Mouse (Mus musculus) liver, embryonic 14.5 days (tissue): ENCODE data around the gene Psmd2. TPM values are rescaled to one million over a fixed set of nuclear protein-coding genes. Genes with fewer than 3 reads are reported as not detected.

Experiments used
- ATAC-seq: fragments of 200-750 bp; cut with Nextera tagmentation; 2 replicates; pipeline ENCODE4 v1.8.0; 2017; ENCODE audit warnings: moderate number of reproducible peaks, mild to moderate bottlenecking, moderate library complexity; ENCODE audit not compliant: insufficient read depth
- DNase-seq, 3 experiments: peaks; one replicate each; pipeline ENCODE4 v3.0.0-alpha.2; 2012 to 2013; ENCODE audit warnings: low read depth in 3 of 3, low spot score in 3 of 3
- H3K27ac ChIP-seq: fragments of 300-500 bp; sonication (generic); 2 replicates; pipeline ENCODE4 v1.5.1; 2014; ENCODE audit warnings: moderate library complexity, mild to moderate bottlenecking, control low read depth, inconsistent platforms
- H3K27me3 ChIP-seq: fragments of 300-500 bp; sonication (generic); 2 replicates; pipeline ENCODE4 v1.6.1; 2014; ENCODE audit warnings: mild to moderate bottlenecking, low read length, moderate library complexity; ENCODE audit not compliant: control insufficient read depth, insufficient read depth
- H3K36me3 ChIP-seq: fragments of 300-500 bp; sonication (generic); replicated peaks from 2 replicates; pipeline ENCODE4 v1.6.1; 2014; ENCODE audit warnings: low read depth; ENCODE audit not compliant: control insufficient read depth, insufficient read depth
- H3K4me1 ChIP-seq, 2 experiments: fragments of 200-500 bp in 1 of 2; fragments of 300-500 bp in 1 of 2; sonication (generic) in 1 of 2; replicated peaks; 2 replicates each; pipeline ENCODE4 v1.6.1; 2012 to 2014; ENCODE audit warnings: antibody characterized with exemption in 1 of 2, inconsistent platforms in 1 of 2, low read length in 1 of 2; ENCODE audit not compliant: control insufficient read depth in 2 of 2, insufficient read depth in 2 of 2
- H3K4me2 ChIP-seq: fragments of 300-500 bp; sonication (generic); 2 replicates; pipeline ENCODE4 v1.6.1; 2014; ENCODE audit warnings: low read depth, mild to moderate bottlenecking, control low read depth, moderate library complexity
- H3K4me3 ChIP-seq, 2 experiments: fragments of 200-500 bp in 1 of 2; fragments of 300-500 bp in 1 of 2; sonication (generic) in 1 of 2; 2 replicates each; pipeline ENCODE4 v1.5.1; 2012 to 2014; ENCODE audit warnings: low read depth in 2 of 2, low read length in 2 of 2, mild to moderate bottlenecking in 2 of 2, control low read depth in 1 of 2, inconsistent platforms in 1 of 2, moderate library complexity in 1 of 2; ENCODE audit not compliant: insufficient read depth in 1 of 2
- H3K9ac ChIP-seq: fragments of 300-500 bp; sonication (generic); replicated peaks from 2 replicates; pipeline ENCODE4 v1.6.1; 2014; ENCODE audit warnings: mild to moderate bottlenecking, control low read depth, moderate library complexity
- H3K9me3 ChIP-seq: fragments of 300-500 bp; sonication (generic); 2 replicates; pipeline ENCODE4 v1.6.1; 2016; ENCODE audit warnings: low read length, mixed read lengths; ENCODE audit not compliant: control insufficient read depth
- CTCF ChIP-seq: IDR thresholded peaks from 2 replicates; pipeline ENCODE4 v1.5.1; 2016; ENCODE audit warnings: antibody characterized with exemption, low read depth, control low read depth
- EP300 ChIP-seq: IDR thresholded peaks from 2 replicates; pipeline ENCODE4 v1.6.1; 2016; ENCODE audit warnings: antibody characterized with exemption, low read depth
- WGBS: fragments of 180-500 bp; shearing (Covaris S2); extraction: QIAGEN DNeasy Blood & Tissue Kit; methylation state at CpG from one replicate; pipeline ENCODE4 v1.1.7; 2014; ENCODE audit not compliant: insufficient replicate concordance; 5-methylcytosine and 5-hydroxymethylcytosine counted together
- polyA plus RNA-seq, 2 experiments: library from polyadenylated mRNA; depleted of rRNA in 1 of 2; stranded (reverse) in 1 of 2; unstranded in 1 of 2; fragments of >200 nt; fragmentation: Nextera tagmentation in 1 of 2; extraction: Ambion mirVana in 1 of 2; gene quantifications; 2 replicates each; pipeline versions ENCODE4 v1.2.1 to v1.2.3; 2012 to 2014

The Psmd2 gene
- polyA plus RNA-seq, 2 experiments = 89.2 to 162 TPM

DNA sequence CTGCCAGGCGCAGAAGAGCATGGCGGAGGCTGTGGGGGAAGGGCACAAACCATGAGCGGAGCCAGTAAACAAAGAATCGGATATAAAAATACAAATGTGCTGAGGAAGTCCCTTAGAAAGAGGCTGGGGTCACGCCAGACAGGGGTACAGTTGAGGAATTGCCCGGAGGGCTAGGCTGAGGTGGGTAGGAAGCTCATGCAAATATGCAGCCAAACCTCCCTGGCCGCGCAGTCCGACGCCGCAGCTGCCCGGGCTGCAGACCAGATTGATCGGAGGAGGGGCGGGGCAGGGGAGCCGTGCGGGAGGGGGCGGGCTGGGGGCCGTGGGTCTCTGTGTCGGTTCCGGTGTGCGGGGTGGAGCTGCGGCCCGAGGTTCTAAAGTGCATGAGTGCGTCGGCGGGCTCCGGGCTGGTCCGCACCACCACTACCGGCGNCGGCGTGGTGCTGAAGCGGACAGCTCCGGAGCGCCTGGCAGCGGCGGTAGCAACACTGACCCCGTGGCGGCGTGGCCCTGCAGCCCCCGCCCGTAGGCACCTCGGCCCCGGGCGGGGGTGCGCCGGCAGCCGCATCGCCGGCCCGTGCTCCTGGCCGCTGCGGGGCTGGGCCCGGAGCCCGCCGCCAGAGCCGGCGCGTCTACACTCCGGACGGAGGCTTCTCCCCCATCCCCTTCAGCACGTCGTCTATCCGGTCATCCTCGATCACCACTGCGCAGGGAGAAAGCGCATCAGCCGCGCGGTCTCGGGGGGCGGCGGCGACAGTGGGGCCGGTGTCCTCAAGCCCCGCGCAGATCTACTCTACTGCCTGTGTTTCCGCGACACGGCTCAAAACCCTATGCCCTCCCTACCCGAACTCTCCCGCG lies 31.7 kb upstream of the Psmd2 start:
- Histone ChIP-seq H3K9ac (no peak overlapping the region), H3K9me3 (no peaks in the 10 kb centered on the region), H3K27ac (no peak overlapping the region), H3K4me1 (peaks cover 0 to 4% of the 10 kb centered on the region in 2 experiments; a peak in 2 of 4 replicates), H3K4me2 (peak overlapping the region; percentile 92), H3K4me3 (peak overlapping the region; percentile 5 to 66; a peak in 3 of 4 replicates), H3K27me3 (peaks cover 53% of the 10 kb centered on the region), H3K36me3 (no peaks in the 10 kb centered on the region)
- peak in 1 of 3 experiments; percentile 9 for DNase-seq
- 4% methylated on average over 80 of the region's 83 CpGs for WGBS
- TF ChIP-seq CTCF (no peak), EP300 (no peak)
- ATAC-seq = peak; percentile 25; the same call in 1 of the 2 replicates

DNA sequence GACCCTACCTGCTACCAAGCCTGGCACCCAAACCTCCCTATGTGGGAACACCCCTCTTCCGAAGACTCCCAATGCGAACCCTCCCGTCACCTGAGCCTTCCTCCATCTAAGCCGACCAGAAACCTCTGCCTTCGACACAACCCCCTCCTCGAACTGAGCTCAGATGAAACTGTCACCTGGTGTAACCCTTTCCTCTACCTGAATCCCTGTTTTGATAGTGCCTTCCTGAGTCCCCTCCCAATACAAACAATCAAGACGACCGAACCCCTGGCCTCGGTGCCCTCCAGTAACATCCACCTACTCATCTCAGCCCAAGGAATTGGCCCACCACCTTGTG lies 31.1 kb upstream of the Psmd2 start:
- no peaks in the 10 kb centered on the region for H3K9me3 ChIP-seq
- WGBS = 1% methylated on average over 9 of the region's 9 CpGs
- TF ChIP-seq EP300 (no peak), CTCF (no peak)
- ATAC-seq = no peak
- no peaks in the 10 kb centered on the region for H3K36me3 ChIP-seq
- peak overlapping the region; percentile 92 for H3K4me2 ChIP-seq
- no peak overlapping the region for H3K9ac ChIP-seq
- H3K27me3 ChIP-seq = peaks cover 53% of the 10 kb centered on the region
- peaks cover 0 to 4% of the 10 kb centered on the region in 2 experiments; a peak in 2 of 4 replicates for H3K4me1 ChIP-seq
- H3K4me3 ChIP-seq = peak overlapping the region; percentile 5 to 66; a peak in 3 of 4 replicates
- no peak for DNase-seq
- H3K27ac ChIP-seq = no peak overlapping the region

DNA sequence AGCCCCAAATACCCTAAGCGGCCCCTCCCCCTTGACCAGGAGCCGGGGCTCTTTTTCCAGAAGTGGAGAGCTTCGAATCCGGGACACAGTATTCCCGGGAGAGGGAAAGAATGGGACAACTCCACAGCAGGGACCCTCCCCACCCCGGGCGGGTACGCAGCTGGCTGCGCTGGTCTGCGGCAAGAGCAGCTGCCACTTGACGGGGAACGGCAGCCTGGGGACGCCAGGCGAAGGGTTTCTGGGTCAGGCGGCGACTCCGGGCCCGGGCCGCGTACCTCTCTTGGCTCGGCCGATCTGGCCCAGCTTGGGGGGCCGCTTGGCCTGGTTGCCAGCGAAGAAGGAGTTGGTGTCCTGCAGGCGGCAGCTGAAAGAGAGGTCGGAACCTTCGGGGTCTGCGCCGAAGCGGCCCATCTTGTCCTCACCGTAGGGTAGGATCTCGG lies 30.7 kb upstream of the Psmd2 start:
- TF ChIP-seq EP300 (no peak), CTCF (no peak)
- no peaks in the 10 kb centered on the region for H3K36me3 ChIP-seq
- peak overlapping the region; percentile 51 to 66 for H3K4me3 ChIP-seq
- DNase-seq (no peak), ATAC-seq (no peak)
- H3K4me2 ChIP-seq = peak overlapping the region; percentile 92
- H3K27ac ChIP-seq = no peak overlapping the region
- H3K27me3 ChIP-seq = peaks cover 53% of the 10 kb centered on the region
- H3K9me3 ChIP-seq = no peaks in the 10 kb centered on the region
- H3K4me1 ChIP-seq = peaks cover 0 to 4% of the 10 kb centered on the region in 2 experiments; a peak in 2 of 4 replicates
- H3K9ac ChIP-seq = no peak overlapping the region; the same call in 1 of the 2 replicates
- under 1% methylated on average over 32 of the region's 32 CpGs for WGBS

DNA sequence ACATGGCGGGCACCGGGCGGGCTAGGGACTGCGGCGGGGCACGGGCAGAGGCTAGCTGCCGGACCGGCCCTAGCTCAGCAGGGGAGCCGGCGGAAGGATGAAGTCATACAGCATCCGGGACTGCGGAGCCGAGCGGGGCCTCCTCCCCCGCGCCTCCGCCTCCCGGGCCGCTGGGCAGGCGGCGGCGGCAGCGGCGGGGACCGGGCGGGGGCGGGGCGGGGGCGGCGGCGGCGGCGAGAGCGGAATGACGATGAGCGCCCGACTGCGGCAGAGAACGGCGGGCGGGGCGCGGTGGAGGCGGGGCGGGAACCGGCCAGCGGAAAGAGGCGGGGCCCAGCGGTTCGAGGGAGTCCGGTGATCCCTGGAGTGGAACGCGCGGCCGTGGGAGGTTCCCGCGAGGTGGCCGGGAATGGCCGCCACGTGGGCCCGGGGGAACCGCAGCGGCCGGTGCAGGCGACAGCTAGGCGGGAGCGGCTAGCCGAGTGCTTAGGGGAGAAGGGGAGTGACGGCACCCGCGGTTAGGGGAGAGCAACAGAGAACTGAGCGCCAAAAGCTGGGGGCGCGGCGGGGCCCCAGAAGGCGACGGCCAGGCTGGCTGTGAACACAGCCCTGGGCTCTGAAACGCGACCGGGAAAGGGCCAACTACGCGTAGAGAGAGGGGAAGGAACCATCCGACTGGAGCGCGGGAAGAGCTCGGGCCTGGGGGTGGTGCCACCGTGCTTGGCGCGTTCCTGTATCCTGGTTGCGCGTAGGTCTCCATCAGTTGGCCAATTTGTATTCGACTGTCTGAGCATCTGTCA lies 30.1 kb upstream of the Psmd2 start, which contains the start of gene Camk2n2:
Gene Camk2n2 (minus strand): TSS at position 97 of the 800 bp plus-strand sequence.
- TF ChIP-seq EP300 (no peak), CTCF (no peak)
- peak; percentile 74 for ATAC-seq
- peak within 1 kb of the TSS; percentile 92 for H3K4me2 ChIP-seq
- peaks cover 0 to 4% of the 10 kb centered on the region in 2 experiments; a peak in 2 of 4 replicates for H3K4me1 ChIP-seq
- under 1% methylated on average over 91 of the region's 92 CpGs for WGBS
- DNase-seq = peak in 1 of 3 experiments; percentile 12
- H3K9ac ChIP-seq = peak within 1 kb of the TSS; percentile 34
- no peak within 1 kb of the TSS for H3K27ac ChIP-seq
- no peaks in the 10 kb centered on the region for H3K9me3 ChIP-seq
- H3K36me3 ChIP-seq = no peaks in the 10 kb centered on the region
- peak within 1 kb of the TSS; percentile 65 to 66 for H3K4me3 ChIP-seq
- H3K27me3 ChIP-seq = peaks cover 53% of the 10 kb centered on the region
